Mouse (Mus musculus) small intestine, adult 2 months (tissue): ENCODE results near the gene Fam171a1.
"Not testable (repeated sequence)": the region's sequence is repeated elsewhere in the genome, so short reads cannot be mapped to it uniquely, and the experiment has no call there.

Source experiments
- CTCF ChIP-seq: fragments of 200-500 bp; IDR thresholded peaks from 2 replicates; pipeline ENCODE4 v1.5.1; 2012; ENCODE audit warnings: low read depth, mild to moderate bottlenecking, control low read depth, inconsistent platforms, low read length, moderate library complexity, mixed read lengths; ENCODE audit not compliant: insufficient replicate concordance, insufficient read length; ENCODE audit errors: extremely low read depth
- POLR2A ChIP-seq: fragments of 200-500 bp; IDR thresholded peaks from 2 replicates; pipeline ENCODE4 v1.6.1; 2012; ENCODE audit warnings: low read depth, mild to moderate bottlenecking, control low read depth, inconsistent platforms, low read length, moderate library complexity

DNA sequence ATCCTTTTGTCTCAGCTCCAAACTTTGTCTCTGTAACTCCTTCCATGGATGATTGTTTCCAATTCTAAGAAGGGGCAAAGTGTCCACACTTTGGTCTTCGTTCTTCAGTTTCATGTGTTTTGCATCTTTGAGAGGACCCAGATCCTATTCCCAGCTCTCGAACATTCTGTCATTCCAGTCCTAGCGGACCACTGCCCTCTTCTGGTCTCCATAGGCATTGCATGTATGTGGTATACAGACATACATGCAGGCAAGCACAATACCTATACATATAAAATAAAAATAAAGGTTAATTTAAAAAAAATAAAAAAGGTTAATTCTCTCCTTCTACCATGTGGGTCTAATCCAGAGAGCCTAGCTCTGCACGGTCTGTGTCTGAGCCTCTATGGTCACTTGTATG is 62.0 kb downstream of the Fam171a1 start:
- TF ChIP-seq CTCF, POLR2A: not testable (repeated sequence)
